Mouse (Mus musculus): Measurements from ENCODE around the gene Saxo1. TPM values are rescaled to one million over a fixed set of nuclear protein-coding genes. Genes with fewer than 3 reads are reported as not detected.

The Saxo1 gene
- total and polyA plus RNA-seq, 2 experiments from 2014 or later: not detected

GRCm38 (mm10) chr4:86483013-86483615 is 75.0 kb downstream of the Saxo1 start:
- H3K36me3 ChIP-seq (ENCODE audit: insufficient read depth, low read length): no peaks in the 10 kb centered on the region
- no peaks in the 10 kb centered on the region for H3K9me3 ChIP-seq (ENCODE audit: low read length)
- ATAC-seq (no peak), DNase-seq (ENCODE audit: low spot score) (no peak)
- H3K9ac ChIP-seq (replicated peaks; ENCODE audit: low read length): no peak overlapping the region
- no peak for TF ChIP-seq CTCF (IDR thresholded peaks at IDR 0.05; ENCODE audit: low read depth)
- no peak overlapping the region for H3K4me3 ChIP-seq (ENCODE audit: low read length)
- H3K27ac ChIP-seq: no peak overlapping the region
- no peaks in the 10 kb centered on the region for H3K4me1 ChIP-seq (ENCODE audit: insufficient read depth, low read length)
- WGBS: 86% methylated on average over 6 of the region's 6 CpGs
- H3K4me2 ChIP-seq (ENCODE audit: low read depth, low read length): no peak overlapping the region
- no peaks in the 10 kb centered on the region for H3K27me3 ChIP-seq (ENCODE audit: insufficient read depth, low read length)

DNA sequence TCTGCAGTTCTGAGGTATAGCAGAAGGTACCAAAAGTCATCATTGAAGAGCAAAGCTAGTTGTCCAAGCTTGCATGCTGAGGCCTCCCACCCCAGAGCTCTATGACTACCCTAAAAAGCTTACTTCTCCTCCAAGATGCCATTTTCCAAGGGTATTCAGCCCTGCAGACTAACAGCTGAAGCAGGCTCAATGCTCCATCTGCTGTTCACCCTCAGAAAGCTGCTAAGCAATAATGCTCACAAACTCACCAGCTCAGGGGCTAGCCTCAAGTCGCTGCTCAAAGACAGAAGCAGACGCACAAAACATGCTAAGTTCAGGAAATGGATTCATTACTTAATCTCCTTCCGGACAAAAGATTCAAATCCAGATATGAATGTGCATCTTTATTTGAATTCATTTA is 77.2 kb downstream of the Saxo1 start:
- Histone ChIP-seq H3K4me2 (ENCODE audit: low read depth, low read length) (no peak overlapping the region), H3K36me3 (ENCODE audit: insufficient read depth, low read length) (no peaks in the 10 kb centered on the region), H3K4me3 (ENCODE audit: low read length) (no peak overlapping the region), H3K9ac (replicated peaks; ENCODE audit: low read length) (no peak overlapping the region), H3K9me3 (ENCODE audit: low read length) (no peaks in the 10 kb centered on the region), H3K4me1 (ENCODE audit: insufficient read depth, low read length) (no peaks in the 10 kb centered on the region), H3K27ac (no peak overlapping the region), H3K27me3 (ENCODE audit: insufficient read depth, low read length) (no peaks in the 10 kb centered on the region)
- peak; percentile 54 for TF ChIP-seq CTCF (IDR thresholded peaks at IDR 0.05; ENCODE audit: low read depth)
- DNase-seq (ENCODE audit: low spot score) (peak; percentile 39), ATAC-seq (no peak)
- 79% methylated on average over 3 of the region's 3 CpGs for WGBS

DNA sequence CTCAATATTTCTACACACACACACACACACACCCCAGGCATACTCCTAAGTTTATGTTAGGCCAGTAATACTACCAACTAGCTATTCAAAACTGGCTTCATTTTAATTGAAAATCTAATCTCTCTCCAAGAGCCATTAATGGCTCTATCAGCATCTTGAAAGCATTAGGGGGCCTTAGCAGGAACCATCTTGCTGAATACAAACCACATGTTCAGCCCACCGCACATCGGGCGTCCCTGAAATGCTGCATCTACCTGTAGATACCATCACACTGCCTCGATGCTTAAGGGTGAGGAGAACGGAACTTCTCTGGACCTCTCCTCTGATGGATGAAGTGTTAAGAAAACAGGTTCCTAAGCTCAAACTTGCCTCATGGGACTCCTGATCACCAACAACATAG is 93.3 kb downstream of the Saxo1 start:
- H3K9me3 ChIP-seq (ENCODE audit: low read length): no peaks in the 10 kb centered on the region
- 85% methylated on average over 5 of the region's 5 CpGs for WGBS
- no peak overlapping the region for H3K9ac ChIP-seq (replicated peaks; ENCODE audit: low read length)
- no peaks in the 10 kb centered on the region for H3K36me3 ChIP-seq (ENCODE audit: insufficient read depth, low read length)
- no peak for TF ChIP-seq CTCF (IDR thresholded peaks at IDR 0.05; ENCODE audit: low read depth)
- no peak for ATAC-seq
- H3K27me3 ChIP-seq (ENCODE audit: insufficient read depth, low read length): no peaks in the 10 kb centered on the region
- H3K4me2 ChIP-seq (ENCODE audit: low read depth, low read length): no peak overlapping the region
- no peak overlapping the region for H3K4me3 ChIP-seq (ENCODE audit: low read length)
- no peak overlapping the region for H3K27ac ChIP-seq
- H3K4me1 ChIP-seq (ENCODE audit: insufficient read depth, low read length): no peaks in the 10 kb centered on the region
- DNase-seq (ENCODE audit: low spot score): no peak

- no peaks in the 10 kb centered on the region for H3K9me3 ChIP-seq (ENCODE audit: low read length)
- no peaks in the 10 kb centered on the region for H3K27me3 ChIP-seq (ENCODE audit: insufficient read depth, low read length)
- H3K9ac ChIP-seq (replicated peaks; ENCODE audit: low read length): no peak overlapping the region
- ATAC-seq (no peak), DNase-seq (ENCODE audit: low spot score) (no peak)
- H3K4me3 ChIP-seq (ENCODE audit: low read length): no peak overlapping the region
- H3K27ac ChIP-seq: no peak overlapping the region
- H3K36me3 ChIP-seq (ENCODE audit: insufficient read depth, low read length): no peaks in the 10 kb centered on the region
- H3K4me1 ChIP-seq (ENCODE audit: insufficient read depth, low read length): no peaks in the 10 kb centered on the region
- no peak overlapping the region for H3K4me2 ChIP-seq (ENCODE audit: low read depth, low read length)
- TF ChIP-seq CTCF (IDR thresholded peaks at IDR 0.05; ENCODE audit: low read depth): no peak
- WGBS: 94% methylated on average over 3 of the region's 3 CpGs
Observed at GRCm38 (mm10) chr4:86450468-86450867, 107.7 kb downstream of the Saxo1 start.

GRCm38 (mm10) chr4:86436336-86436735 is 121.8 kb downstream of the Saxo1 start:
- TF ChIP-seq CTCF (IDR thresholded peaks at IDR 0.05; ENCODE audit: low read depth): no peak
- ATAC-seq (no peak), DNase-seq (ENCODE audit: low spot score) (no peak)
- no peak overlapping the region for H3K4me2 ChIP-seq (ENCODE audit: low read depth, low read length)
- H3K9ac ChIP-seq (replicated peaks; ENCODE audit: low read length): no peak overlapping the region
- H3K4me3 ChIP-seq (ENCODE audit: low read length): no peak overlapping the region
- 94% methylated on average over 3 of the region's 3 CpGs for WGBS
- no peaks in the 10 kb centered on the region for H3K27me3 ChIP-seq (ENCODE audit: insufficient read depth, low read length)
- no peak overlapping the region for H3K27ac ChIP-seq
- H3K4me1 ChIP-seq (ENCODE audit: insufficient read depth, low read length): no peaks in the 10 kb centered on the region
- H3K36me3 ChIP-seq (ENCODE audit: insufficient read depth, low read length): no peaks in the 10 kb centered on the region
- no peaks in the 10 kb centered on the region for H3K9me3 ChIP-seq (ENCODE audit: low read length)

GRCm38 (mm10) chr4:86435631-86436030 is 122.5 kb downstream of the Saxo1 start:
- no peak overlapping the region for H3K9ac ChIP-seq (replicated peaks; ENCODE audit: low read length)
- no peaks in the 10 kb centered on the region for H3K27me3 ChIP-seq (ENCODE audit: insufficient read depth, low read length)
- ATAC-seq: no peak
- H3K9me3 ChIP-seq (ENCODE audit: low read length): no peaks in the 10 kb centered on the region
- H3K27ac ChIP-seq: no peak overlapping the region
- no peak overlapping the region for H3K4me2 ChIP-seq (ENCODE audit: low read depth, low read length)
- H3K4me3 ChIP-seq (ENCODE audit: low read length): no peak overlapping the region
- DNase-seq (ENCODE audit: low spot score): no peak
- TF ChIP-seq CTCF (IDR thresholded peaks at IDR 0.05; ENCODE audit: low read depth): no peak
- 90% methylated on average over 3 of the region's 3 CpGs for WGBS
- H3K36me3 ChIP-seq (ENCODE audit: insufficient read depth, low read length): no peaks in the 10 kb centered on the region
- no peaks in the 10 kb centered on the region for H3K4me1 ChIP-seq (ENCODE audit: insufficient read depth, low read length)

DNA sequence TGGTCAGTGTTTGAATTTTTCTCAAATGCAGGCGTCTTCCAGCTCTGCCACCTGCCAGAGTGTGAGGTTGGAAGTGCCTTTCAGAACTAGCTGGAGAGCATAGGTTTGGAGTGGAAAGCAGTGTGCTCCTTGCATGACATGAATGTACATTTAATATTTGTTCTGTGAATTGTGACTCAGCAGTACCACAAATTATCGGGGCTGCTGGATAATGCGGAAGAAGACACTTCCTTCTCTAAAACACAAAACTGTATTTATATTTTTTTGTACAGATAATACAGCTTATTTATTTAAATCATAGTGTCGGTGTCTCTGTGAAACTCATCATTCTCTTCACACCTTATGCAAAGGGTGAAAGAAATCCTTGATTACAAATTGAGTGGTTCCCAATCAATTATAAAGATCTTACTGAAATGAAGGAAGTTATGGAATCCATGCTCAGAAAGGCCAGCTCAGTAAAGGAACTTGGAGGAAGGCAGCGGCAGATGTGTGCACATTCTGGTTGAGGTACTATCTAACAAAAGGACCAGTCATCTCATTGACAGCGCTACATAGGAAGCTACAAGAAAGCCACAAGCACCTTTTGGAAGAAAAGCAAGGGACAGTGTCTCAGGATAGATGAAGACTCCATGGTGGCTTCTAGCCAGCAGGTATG is 129.9 kb downstream of the Saxo1 start:
- no peak overlapping the region for H3K4me2 ChIP-seq (ENCODE audit: low read depth, low read length)
- no peaks in the 10 kb centered on the region for H3K27me3 ChIP-seq (ENCODE audit: insufficient read depth, low read length)
- no peak for TF ChIP-seq CTCF (IDR thresholded peaks at IDR 0.05; ENCODE audit: low read depth)
- no peaks in the 10 kb centered on the region for H3K9me3 ChIP-seq (ENCODE audit: low read length)
- H3K4me3 ChIP-seq (ENCODE audit: low read length): no peak overlapping the region
- WGBS: 91% methylated on average over 6 of the region's 6 CpGs
- H3K27ac ChIP-seq: no peak overlapping the region
- no peaks in the 10 kb centered on the region for H3K4me1 ChIP-seq (ENCODE audit: insufficient read depth, low read length)
- ATAC-seq (no peak), DNase-seq (ENCODE audit: low spot score) (no peak)
- H3K36me3 ChIP-seq (ENCODE audit: insufficient read depth, low read length): no peaks in the 10 kb centered on the region
- H3K9ac ChIP-seq (replicated peaks; ENCODE audit: low read length): no peak overlapping the region
